ENCODE assay signal across 9 mouse cellular contexts in the genomic region with DNA sequence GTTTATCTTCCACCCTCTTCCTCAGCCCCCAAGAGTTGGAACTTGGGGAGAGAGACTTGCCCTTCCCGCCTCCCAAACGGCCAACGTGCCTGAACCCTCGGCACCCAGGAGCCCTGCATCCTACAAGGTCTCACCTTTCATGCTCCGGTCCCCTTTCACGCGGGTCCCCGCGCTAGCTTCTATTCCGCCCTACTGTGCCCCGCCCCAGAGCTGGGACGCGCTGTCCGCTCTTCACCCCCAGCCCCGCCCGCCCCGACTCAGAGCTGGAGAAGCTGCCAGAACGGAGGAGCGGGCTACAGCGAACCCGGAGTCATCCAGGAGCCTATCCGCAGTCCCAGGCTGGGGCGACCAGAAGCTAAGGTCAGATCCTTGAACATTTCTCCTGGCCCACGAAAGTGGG. TPM values are rescaled to one million over a fixed set of nuclear protein-coding genes. Genes with fewer than 3 reads are reported as not detected.
A peak's percentile ranks its signal among the peaks of the same experiment; 100 is the strongest.
DNase-seq lines count a peak whose midpoint lies in the region; ATAC-seq and TF ChIP-seq lines count a peak whose summit lies in the region.
"Had no signal": no experiment of that assay in that cellular context is flagged by ENCODE, and none has a peak within 500 bp of the region (broad histone marks: within the 10 kb centered on the region; RNA-seq: fewer than 3 reads in every experiment).

A gene (minus strand): TSS at position 195 of the 400 bp plus-strand sequence.

- peak; percentile 37 to 46 for DNase-seq in cerebellum, postnatal 10 days
- DNase-seq in cerebellum, adult 9-10 months = no peak
- DNase-seq in urinary bladder, postnatal 14 days (ENCODE audit: low spot score) = peak; percentile 40
- no peak for DNase-seq in urinary bladder, postnatal 10 days (ENCODE audit: low spot score)
- DNase-seq in liver, embryonic 13.5 days = no peak
- no peak for DNase-seq in stomach, postnatal 0 days (ENCODE audit: low spot score)
- DNase-seq in yolk sac, embryonic 10.5 days (ENCODE audit: low spot score) = no peak
- no peak for DNase-seq in gastrocnemius, adult 18-20 months (ENCODE audit: low spot score)
- DNase-seq: cerebellum, adult 11 months had no signal

- no peaks in the 10 kb centered on the region for H3K9me3 ChIP-seq in liver, embryonic 13.5 days (replicated peaks)
- H3K9me3 ChIP-seq in stomach, postnatal 0 days (ENCODE audit: control insufficient read depth, low read length) = no peaks in the 10 kb centered on the region

- no peak for TF ChIP-seq EP300 in stomach, postnatal 0 days (optimal IDR thresholded peaks at IDR 0.05)

- H3K4me3 ChIP-seq in liver, embryonic 13.5 days (replicated peaks) = no peak within 1 kb of the TSS
- peak within 1 kb of the TSS; percentile 36 for H3K4me3 ChIP-seq in stomach, postnatal 0 days (ENCODE audit: low read depth, low read length)

- H3K4me1 ChIP-seq in liver, embryonic 13.5 days (replicated peaks) = peaks cover 9% of the 10 kb centered on the region
- no peaks in the 10 kb centered on the region; the same call in 1 of the 2 replicates for H3K4me1 ChIP-seq in stomach, postnatal 0 days (replicated peaks; ENCODE audit: control insufficient read depth, insufficient read depth)

- H3K36me3 ChIP-seq in liver, embryonic 13.5 days = no peaks in the 10 kb centered on the region
- H3K36me3 ChIP-seq in stomach, postnatal 0 days (ENCODE audit: control insufficient read depth, insufficient read depth, low read length) = no peaks in the 10 kb centered on the region

- ATAC-seq in liver, embryonic 13.5 days (ENCODE audit: low read depth) = no peak
- peak; percentile 66 for ATAC-seq in stomach, postnatal 0 days (ENCODE audit: low FRiP score, low TSS enrichment)

- WGBS in liver, embryonic 13.5 days (ENCODE audit: insufficient replicate concordance) = 5% methylated on average over 24 of the region's 24 CpGs
- 2% methylated on average over 24 of the region's 24 CpGs for WGBS in stomach, postnatal 0 days

- H3K27me3 ChIP-seq in liver, embryonic 13.5 days = peaks cover 88% of the 10 kb centered on the region
- no peaks in the 10 kb centered on the region for H3K27me3 ChIP-seq in stomach, postnatal 0 days (ENCODE audit: control insufficient read depth, insufficient read depth, low read length)

- peak within 1 kb of the TSS; percentile 28 for H3K4me2 ChIP-seq in liver, embryonic 13.5 days
- peak within 1 kb of the TSS; percentile 56 for H3K4me2 ChIP-seq in stomach, postnatal 0 days (replicated peaks; ENCODE audit: low read depth)

- no peak within 1 kb of the TSS for H3K27ac ChIP-seq in liver, embryonic 13.5 days
- peak within 1 kb of the TSS; percentile 70 for H3K27ac ChIP-seq in stomach, postnatal 0 days (replicated peaks)

- no peak within 1 kb of the TSS for H3K9ac ChIP-seq in liver, embryonic 13.5 days
- H3K9ac ChIP-seq in stomach, postnatal 0 days (ENCODE audit: low read length) = peak within 1 kb of the TSS; percentile 51

- no peak for TF ChIP-seq CTCF in stomach, postnatal 0 days (IDR thresholded peaks at IDR 0.05; ENCODE audit: low read depth)

RNA-seq across cellular contexts. Expression of the gene that starts here (rescaled TPM):
- polyA plus RNA-seq in liver, embryonic 13.5 days (2015; fragmentation: Nextera tagmentation; extraction: Ambion mirVana) = not detected in 2 replicates
- 17.3 and 19.4 TPM in 2 replicates for polyA plus RNA-seq in stomach, postnatal 0 days (2015; fragmentation: Nextera tagmentation; extraction: Ambion mirVana)
- 1 to 10 TPM in 1 of 2 experiments, under 1 TPM in 1; 0.25 to 1.2 TPM for total RNA-seq in gastrocnemius, adult 18-20 months (2021)

Comparison
In these comparisons a context has a peak if more than half of its experiments do, and no peak if none do; other contexts are left out.
1. RNA of the gene that starts here (polyA plus RNA-seq): 17.3 to 19.4 TPM in stomach, postnatal 0 days; not detected in liver, embryonic 13.5 days; every median in the first group is over 10 times any median in the second.
2. DNase-seq: peak in cerebellum, postnatal 10 days (2 of 2) and urinary bladder, postnatal 14 days (single experiment); none in cerebellum, adult 9-10 months (single experiment), urinary bladder, postnatal 10 days (single experiment), liver, embryonic 13.5 days (single experiment), stomach, postnatal 0 days (single experiment), yolk sac, embryonic 10.5 days (single experiment) and gastrocnemius, adult 18-20 months (single experiment).